Mouse (Mus musculus): ENCODE results near the gene Pithd1.

- no peak for TF ChIP-seq CTCF (IDR thresholded peaks at IDR 0.05)
- TF ChIP-seq EP300 (IDR thresholded peaks at IDR 0.05) = no peak
Measured at GRCm38 (mm10) chr4:135993941-135994340, 6.9 kb upstream of the Pithd1 start.

Data from lung, postnatal 0 days (tissue).